Mouse (Mus musculus) B cell, adult 62 days (primary cell): ENCODE data around the gene Serpina1b. TPM values are rescaled to one million over a fixed set of nuclear protein-coding genes. Genes with fewer than 3 reads are reported as not detected.

ENCODE experiments used
- total RNA-seq: library from RNA; stranded (reverse); gene quantifications from 4 replicates; pipeline ENCODE4 v1.2.4, GENCODE M21; 2023

Gene Serpina1b
- total RNA-seq = not detected in 4 replicates

GRCm38 (mm10) chr12:103830273-103830672 is at the start of gene Serpina1b:
TSS of gene Serpina1b (minus strand) at chr12:103830373.

DNA sequence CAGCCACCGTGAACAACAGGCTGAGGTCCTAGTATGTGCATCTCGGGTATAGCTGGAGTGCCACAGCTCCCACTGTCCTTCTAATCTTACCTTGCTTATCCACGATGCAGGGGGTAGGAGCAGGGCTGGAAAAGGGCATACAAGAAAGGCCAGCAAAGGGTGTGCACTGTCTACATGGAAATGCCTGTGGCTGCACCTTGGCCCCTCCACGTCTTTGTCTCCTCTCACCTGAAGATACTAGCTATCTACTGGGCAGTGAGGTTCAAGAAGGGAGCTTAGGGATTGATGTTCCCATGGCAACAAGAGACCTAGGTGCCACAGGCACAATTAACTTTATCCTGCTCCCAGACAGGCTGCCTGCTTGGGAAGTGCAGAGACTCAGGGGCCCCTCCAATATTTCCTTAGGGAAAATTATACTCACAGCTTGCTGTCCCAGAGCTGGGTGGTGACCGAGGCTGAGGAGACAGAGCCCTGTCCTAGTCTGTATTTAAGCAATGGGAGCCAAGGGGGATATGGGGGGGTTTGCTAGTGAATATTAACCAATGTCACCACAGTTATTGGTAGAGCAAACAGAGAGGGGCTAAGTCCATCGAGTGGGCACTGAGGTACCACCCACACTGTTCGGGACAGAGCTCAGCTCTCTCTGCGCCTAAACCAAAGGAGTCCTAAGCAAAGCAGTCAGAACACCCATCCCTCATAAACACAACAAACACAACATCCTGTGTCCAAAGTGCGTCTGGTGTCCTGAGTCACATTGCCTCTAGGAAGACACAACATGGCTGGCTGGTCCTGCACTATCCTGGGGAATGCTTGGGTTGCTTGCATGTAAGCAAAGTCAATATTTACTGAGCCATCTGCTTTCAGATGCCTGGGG is 33.2 kb upstream of the Serpina1b start, which contains the start of gene Serpina1a:
Gene Serpina1a, minus strand, starts transcription at position 462 of the 874 bp plus-strand sequence.

GRCm38 (mm10) chr12:103773246-103773851 is 56.8 kb downstream of the Serpina1b start, which contains the start of gene Serpina1d:
TSS of gene Serpina1d (minus strand) at chr12:103773592.

DNA sequence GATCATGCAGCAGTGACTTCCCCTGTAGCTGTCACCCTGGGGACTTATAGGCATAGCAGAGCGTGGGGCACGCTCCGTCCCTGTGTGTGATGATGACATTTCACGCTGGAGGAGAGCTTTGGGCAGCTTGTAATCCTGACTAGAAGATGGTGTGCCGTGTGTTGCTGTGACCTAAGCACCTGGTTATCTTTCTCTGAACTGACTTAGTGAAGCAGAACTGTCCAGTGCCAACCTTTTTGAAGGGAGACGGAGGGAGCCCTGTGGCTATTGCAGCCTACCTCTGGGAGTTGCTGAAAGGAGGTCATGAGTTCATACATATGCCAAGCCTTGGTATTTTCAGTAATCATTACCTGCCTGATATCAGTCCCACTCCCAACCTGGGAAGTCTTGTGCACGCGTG is 134.7 kb downstream of the Serpina1b start, which contains the start of gene Serpina1f:
Gene Serpina1f, minus strand, starts transcription at position 101 of the 400 bp plus-strand sequence.

Other genes starting within 250 kb of the Serpina1b start
- gene Serpina10, start 198.9 kb downstream of the Serpina1b start, total RNA-seq = not detected in 4 replicates
- gene Serpina6, start 173.2 kb downstream of the Serpina1b start, total RNA-seq = not detected in 4 replicates
- gene Serpina16, start 154.2 kb downstream of the Serpina1b start, total RNA-seq = not detected in 4 replicates
- not detected in 4 replicates for gene Serpina1f, start 134.8 kb downstream of the Serpina1b start, total RNA-seq
- not detected in 4 replicates for gene Serpina1d, start 56.8 kb downstream of the Serpina1b start, total RNA-seq
- not detected in 4 replicates for gene Serpina1a, start 33.2 kb upstream of the Serpina1b start, total RNA-seq
- gene Serpina1c, start 74.5 kb upstream of the Serpina1b start, total RNA-seq = not detected in 4 replicates
- not detected in 4 replicates for gene Serpina1e, start 128.6 kb upstream of the Serpina1b start, total RNA-seq
- gene Serpina11, start 159.6 kb upstream of the Serpina1b start, total RNA-seq = not detected in 4 replicates
- gene Serpina9, start 183.4 kb upstream of the Serpina1b start, total RNA-seq = not detected in 4 replicates
- not detected in 4 replicates for gene Serpina12, start 214.1 kb upstream of the Serpina1b start, total RNA-seq